Mouse (Mus musculus): ENCODE measurements at regions not wholly inside any gene's neighbourhood (a gene's known extent, or its start where the extent isn't known, plus 50 kb on each side); places are given as distances from the start of the nearest gene placed in this dataset.

GRCm38 (mm10) chr7:129909730-129910129, 318.1 kb downstream of the Wdr11 start:
- no peak overlapping the region for H3K9ac ChIP-seq (ENCODE audit: insufficient read depth, low read depth, low read length, poor library complexity, severe bottlenecking)
- no peaks in the 10 kb centered on the region for H3K4me1 ChIP-seq (ENCODE audit: control insufficient read depth in 2 of 2, insufficient read depth in 2 of 2, low read length in 2 of 2, poor library complexity in 1 of 2)
- no peak for DNase-seq (ENCODE audit: low read depth, low spot score)
- no peak overlapping the region for H3K27ac ChIP-seq (ENCODE audit: insufficient read depth, low read depth, low read length, poor library complexity, severe bottlenecking)
- in situ Hi-C loops (cut with MboI; ENCODE audit: low sequenced_read_pairs in 2 of 2, unreplicated experiment in 2 of 2): no loop called here
- no peak overlapping the region for H3K4me3 ChIP-seq (ENCODE audit: insufficient read depth in 1 of 2, low read depth in 1 of 2, low read length in 2 of 2, poor library complexity in 1 of 2, severe bottlenecking in 1 of 2)
- H3K36me3 ChIP-seq (ENCODE audit: control insufficient read depth, insufficient read depth, low read length, poor library complexity, severe bottlenecking): no peaks in the 10 kb centered on the region
- H3K9me3 ChIP-seq (ENCODE audit: control insufficient read depth, insufficient read depth, low read depth, low read length): no peaks in the 10 kb centered on the region
- no peak for TF ChIP-seq HCFC1 (IDR thresholded peaks at IDR 0.05; ENCODE audit: borderline replicate concordance, insufficient read depth, low read length)
- no peak for TF ChIP-seq ZNF384 (IDR thresholded peaks at IDR 0.05; ENCODE audit: low read depth, low read length)
- TF ChIP-seq CHD2 (IDR thresholded peaks at IDR 0.05; ENCODE audit: low read depth, low read length): no peak
- TF ChIP-seq MAFK (IDR thresholded peaks at IDR 0.05; ENCODE audit: insufficient read depth, low read depth, low read length): no peak
- TF ChIP-seq ZC3H11A (IDR thresholded peaks at IDR 0.05; ENCODE audit: borderline replicate concordance, low read depth, low read length): no peak

DNA sequence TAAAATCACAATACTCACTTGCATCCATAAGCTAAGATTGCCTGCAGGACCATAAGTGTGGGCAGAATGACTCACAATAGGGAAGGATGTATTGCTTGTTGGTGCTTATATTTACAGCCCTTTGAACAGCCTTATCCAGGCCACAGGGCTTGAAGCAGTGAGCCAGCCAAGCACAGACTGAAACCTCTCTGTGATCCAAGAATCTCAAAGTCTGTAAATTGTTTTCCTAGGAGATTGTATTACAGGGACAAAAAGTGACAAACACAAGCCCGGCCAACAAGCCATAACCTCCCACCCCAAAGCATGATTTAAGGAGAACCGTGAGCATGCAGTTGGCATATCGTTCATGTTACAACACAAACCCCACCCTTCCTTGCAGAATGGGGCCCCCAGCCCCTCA, 319.2 kb downstream of the Wdr11 start:
- TF ChIP-seq ZNF384 (IDR thresholded peaks at IDR 0.05; ENCODE audit: low read depth, low read length) (no peak), CHD2 (IDR thresholded peaks at IDR 0.05; ENCODE audit: low read depth, low read length) (no peak), MAFK (IDR thresholded peaks at IDR 0.05; ENCODE audit: insufficient read depth, low read depth, low read length) (no peak), HCFC1 (IDR thresholded peaks at IDR 0.05; ENCODE audit: borderline replicate concordance, insufficient read depth, low read length) (no peak), ZC3H11A (IDR thresholded peaks at IDR 0.05; ENCODE audit: borderline replicate concordance, low read depth, low read length) (no peak)
- H3K9me3 ChIP-seq (ENCODE audit: control insufficient read depth, insufficient read depth, low read depth, low read length): no peaks in the 10 kb centered on the region
- no peak for DNase-seq (ENCODE audit: low read depth, low spot score)
- no peaks in the 10 kb centered on the region for H3K36me3 ChIP-seq (ENCODE audit: control insufficient read depth, insufficient read depth, low read length, poor library complexity, severe bottlenecking)
- H3K9ac ChIP-seq (ENCODE audit: insufficient read depth, low read depth, low read length, poor library complexity, severe bottlenecking): no peak overlapping the region
- in situ Hi-C loops (cut with MboI; ENCODE audit: low sequenced_read_pairs in 2 of 2, unreplicated experiment in 2 of 2): no loop called here
- H3K27ac ChIP-seq (ENCODE audit: insufficient read depth, low read depth, low read length, poor library complexity, severe bottlenecking): no peak overlapping the region
- no peak overlapping the region for H3K4me3 ChIP-seq (ENCODE audit: insufficient read depth in 1 of 2, low read depth in 1 of 2, low read length in 2 of 2, poor library complexity in 1 of 2, severe bottlenecking in 1 of 2)
- H3K4me1 ChIP-seq (ENCODE audit: control insufficient read depth in 2 of 2, insufficient read depth in 2 of 2, low read length in 2 of 2, poor library complexity in 1 of 2): no peaks in the 10 kb centered on the region

DNA sequence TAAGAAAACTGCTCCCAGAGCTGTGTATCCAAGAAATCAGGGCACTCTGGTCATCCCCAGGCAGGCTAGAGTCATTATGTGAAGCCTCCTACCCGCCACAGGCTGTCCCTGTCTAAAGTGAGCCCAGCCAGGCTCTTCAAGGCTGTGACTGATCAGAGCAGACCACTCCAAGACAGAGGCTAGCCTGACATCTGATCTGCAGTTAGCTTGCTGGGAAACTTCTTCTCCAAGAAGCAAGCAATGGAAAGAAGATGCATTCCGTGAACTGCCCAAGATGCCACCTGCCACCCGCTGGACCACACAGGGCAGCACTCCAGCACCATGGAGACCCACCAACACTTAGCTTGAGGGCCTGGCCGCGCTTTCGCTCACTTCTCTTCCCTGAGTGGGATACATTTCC, 323.2 kb downstream of the Wdr11 start:
- no peaks in the 10 kb centered on the region for H3K4me1 ChIP-seq (ENCODE audit: control insufficient read depth in 2 of 2, insufficient read depth in 2 of 2, low read length in 2 of 2, poor library complexity in 1 of 2)
- no peak for TF ChIP-seq ZC3H11A (IDR thresholded peaks at IDR 0.05; ENCODE audit: borderline replicate concordance, low read depth, low read length)
- no peak for TF ChIP-seq HCFC1 (IDR thresholded peaks at IDR 0.05; ENCODE audit: borderline replicate concordance, insufficient read depth, low read length)
- no peak for TF ChIP-seq CHD2 (IDR thresholded peaks at IDR 0.05; ENCODE audit: low read depth, low read length)
- TF ChIP-seq ZNF384 (IDR thresholded peaks at IDR 0.05; ENCODE audit: low read depth, low read length): no peak
- no peak for TF ChIP-seq MAFK (IDR thresholded peaks at IDR 0.05; ENCODE audit: insufficient read depth, low read depth, low read length)
- no peak overlapping the region for H3K4me3 ChIP-seq (ENCODE audit: insufficient read depth in 1 of 2, low read depth in 1 of 2, low read length in 2 of 2, poor library complexity in 1 of 2, severe bottlenecking in 1 of 2)
- H3K27ac ChIP-seq (ENCODE audit: insufficient read depth, low read depth, low read length, poor library complexity, severe bottlenecking): no peak overlapping the region
- in situ Hi-C loops (cut with MboI; ENCODE audit: low sequenced_read_pairs in 2 of 2, unreplicated experiment in 2 of 2): no loop called here
- no peaks in the 10 kb centered on the region for H3K9me3 ChIP-seq (ENCODE audit: control insufficient read depth, insufficient read depth, low read depth, low read length)
- H3K36me3 ChIP-seq (ENCODE audit: control insufficient read depth, insufficient read depth, low read length, poor library complexity, severe bottlenecking): no peaks in the 10 kb centered on the region
- no peak for DNase-seq (ENCODE audit: low read depth, low spot score)
- no peak overlapping the region for H3K9ac ChIP-seq (ENCODE audit: insufficient read depth, low read depth, low read length, poor library complexity, severe bottlenecking)

DNA sequence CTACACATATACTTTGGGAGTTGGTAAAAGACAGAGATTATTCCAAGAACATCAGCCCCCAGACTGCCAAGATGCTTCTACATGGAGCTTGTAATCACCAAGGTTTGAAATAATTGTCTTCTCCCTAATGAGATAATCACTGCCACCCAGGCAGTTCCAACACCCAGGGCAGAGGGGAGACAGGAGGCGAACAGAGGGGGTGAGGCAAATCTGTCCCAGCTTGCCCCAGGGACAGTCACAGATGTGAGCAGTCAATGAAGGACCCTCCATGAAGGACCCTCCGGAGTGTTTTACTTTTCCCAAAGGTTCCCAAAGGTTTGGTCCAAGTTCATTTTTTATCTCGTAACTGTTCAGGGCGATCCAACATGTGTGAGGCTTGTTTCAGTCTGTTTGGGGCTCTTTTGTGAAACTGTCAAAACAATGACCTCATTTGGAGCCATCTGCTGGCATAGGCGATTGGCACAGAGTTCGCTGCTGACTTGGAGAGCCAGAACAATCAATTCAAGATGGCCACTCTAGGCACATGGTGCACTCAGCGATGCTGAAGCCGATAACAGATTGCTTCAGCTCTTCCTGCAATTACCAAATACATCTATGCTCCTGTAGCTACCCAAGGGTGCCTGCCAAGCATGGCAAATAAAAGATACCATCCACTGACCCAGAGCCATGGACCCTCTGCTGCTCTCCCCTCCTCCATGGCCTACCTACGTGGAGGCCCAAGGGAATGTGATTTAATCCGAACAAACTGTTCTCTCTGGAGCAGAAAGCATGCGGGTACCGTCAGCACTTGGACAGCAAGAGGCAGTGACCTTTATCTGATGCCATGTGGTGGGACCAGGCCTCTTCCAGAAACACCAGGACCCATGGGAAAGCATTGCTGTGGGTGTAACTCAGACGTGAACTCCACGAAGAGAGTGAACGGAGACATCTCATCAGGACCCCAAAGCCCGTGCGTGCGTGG, 326.9 kb downstream of the Wdr11 start:
- Histone ChIP-seq H3K4me3 (ENCODE audit: insufficient read depth in 1 of 2, low read depth in 1 of 2, low read length in 2 of 2, poor library complexity in 1 of 2, severe bottlenecking in 1 of 2) (no peak overlapping the region), H3K9ac (ENCODE audit: insufficient read depth, low read depth, low read length, poor library complexity, severe bottlenecking) (no peak overlapping the region), H3K4me1 (ENCODE audit: control insufficient read depth in 2 of 2, insufficient read depth in 2 of 2, low read length in 2 of 2, poor library complexity in 1 of 2) (no peaks in the 10 kb centered on the region), H3K27ac (ENCODE audit: insufficient read depth, low read depth, low read length, poor library complexity, severe bottlenecking) (no peak overlapping the region), H3K36me3 (ENCODE audit: control insufficient read depth, insufficient read depth, low read length, poor library complexity, severe bottlenecking) (no peaks in the 10 kb centered on the region), H3K9me3 (ENCODE audit: control insufficient read depth, insufficient read depth, low read depth, low read length) (no peaks in the 10 kb centered on the region)
- DNase-seq (ENCODE audit: low read depth, low spot score): no peak
- in situ Hi-C loops (cut with MboI; ENCODE audit: low sequenced_read_pairs in 2 of 2, unreplicated experiment in 2 of 2): no loop called here
- TF ChIP-seq HCFC1 (IDR thresholded peaks at IDR 0.05; ENCODE audit: borderline replicate concordance, insufficient read depth, low read length) (no peak), CHD2 (IDR thresholded peaks at IDR 0.05; ENCODE audit: low read depth, low read length) (no peak), ZC3H11A (IDR thresholded peaks at IDR 0.05; ENCODE audit: borderline replicate concordance, low read depth, low read length) (no peak), ZNF384 (IDR thresholded peaks at IDR 0.05; ENCODE audit: low read depth, low read length) (no peak), MAFK (IDR thresholded peaks at IDR 0.05; ENCODE audit: insufficient read depth, low read depth, low read length) (no peak)

All from ES-E14 (cell line).